Mouse (Mus musculus) lung, embryonic 16.5 days (tissue): Measurements from ENCODE around the gene Rab22a. TPM values are rescaled to one million over a fixed set of nuclear protein-coding genes. Genes with fewer than 3 reads are reported as not detected.

Experiments
- ATAC-seq: fragments of 200-750 bp; cut with Nextera tagmentation; 2 replicates; pipeline ENCODE4 v1.8.0; 2017; ENCODE audit warnings: low read depth, mild to moderate bottlenecking, moderate library complexity
- H3K27ac ChIP-seq: fragments of 300-500 bp; sonication (generic); 2 replicates; pipeline ENCODE4 v1.5.1; 2014; ENCODE audit warnings: mild to moderate bottlenecking, control low read depth, low read length
- H3K27me3 ChIP-seq: fragments of 300-500 bp; sonication (generic); 2 replicates; pipeline ENCODE4 v1.6.1; 2014; ENCODE audit warnings: low read depth, low read length, mixed read lengths; ENCODE audit not compliant: control insufficient read depth, insufficient read depth
- H3K36me3 ChIP-seq: fragments of 300-500 bp; sonication (generic); 2 replicates; pipeline ENCODE4 v1.6.1; 2014; ENCODE audit warnings: low read length; ENCODE audit not compliant: control insufficient read depth, insufficient read depth
- H3K4me1 ChIP-seq: fragments of 300-500 bp; sonication (generic); replicated peaks from 2 replicates; pipeline ENCODE4 v1.6.1; 2014; ENCODE audit warnings: low read length, mixed read lengths; ENCODE audit not compliant: control insufficient read depth, insufficient read depth
- H3K4me2 ChIP-seq: fragments of 300-500 bp; sonication (generic); 2 replicates; pipeline ENCODE4 v1.6.1; 2014; ENCODE audit warnings: low read depth, low read length, control low read depth
- H3K4me3 ChIP-seq: fragments of 300-500 bp; sonication (generic); 2 replicates; pipeline ENCODE4 v1.5.1; 2014; ENCODE audit warnings: mild to moderate bottlenecking, low read length, control low read depth
- H3K9ac ChIP-seq: fragments of 300-500 bp; sonication (generic); 2 replicates; pipeline ENCODE4 v1.6.1; 2014; ENCODE audit warnings: low read length, control low read depth
- H3K9me3 ChIP-seq: fragments of 300-500 bp; sonication (generic); 2 replicates; pipeline ENCODE4 v1.6.1; 2016; ENCODE audit warnings: low read length; ENCODE audit not compliant: control insufficient read depth
- WGBS: fragments of 180-500 bp; shearing (Covaris S2); extraction: QIAGEN DNeasy Blood & Tissue Kit; methylation state at CpG from one replicate; pipeline ENCODE4 v1.1.7; 2014; 5-methylcytosine and 5-hydroxymethylcytosine counted together
- microRNA-seq: library from miRNA; unstranded; fragments of <30 nt; microRNA quantifications from one replicate; pipeline ENCODE4, GENCODE M21; 2016
- polyA plus RNA-seq: library from polyadenylated mRNA; unstranded; fragments of >200 nt; fragmentation: Nextera tagmentation; extraction: Ambion mirVana; gene quantifications from 2 replicates; pipeline ENCODE4 v1.2.1, GENCODE M21; 2015

Gene Rab22a
- polyA plus RNA-seq, 1 experiment from 2014 or later, result 34.1 TPM

- Histone ChIP-seq H3K9me3 (0 out of 2 replicates have a peak, but pooled peaks cover 3% of the 10 kb centered on the region), H3K4me2 (no peak overlapping the region), H3K27ac (no peak overlapping the region), H3K9ac (no peak overlapping the region), H3K4me3 (no peak overlapping the region), H3K27me3 (no peaks in the 10 kb centered on the region), H3K4me1 (peaks cover 14% of the 10 kb centered on the region), H3K36me3 (peaks cover 2% of the 10 kb centered on the region; the same call in 1 of the 2 replicates)
- ATAC-seq, result no peak
- 61% methylated on average over 13 of the region's 13 CpGs for WGBS
Measured at GRCm38 (mm10) chr2:173742090-173742489, 82.5 kb downstream of the Rab22a start.

DNA sequence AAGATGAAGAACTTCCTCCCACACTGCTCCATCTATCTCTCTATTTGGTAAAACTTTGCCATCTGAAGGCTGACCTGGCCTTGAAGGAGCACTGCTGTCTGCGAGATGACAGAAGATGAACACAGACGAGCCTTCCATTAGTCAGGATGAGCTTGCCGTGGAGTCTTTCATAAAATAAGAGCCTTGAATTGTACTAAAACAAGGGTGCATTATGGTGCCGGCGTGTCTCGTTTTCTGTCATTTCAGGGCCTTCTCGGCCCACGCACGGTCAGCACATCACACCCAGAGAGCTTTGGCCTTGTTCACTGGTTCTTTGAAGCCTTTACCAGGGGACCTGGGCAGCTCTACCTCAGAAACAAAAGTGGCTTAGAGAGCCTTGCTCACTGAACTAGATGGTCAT lies 83.2 kb downstream of the Rab22a start:
- no peak for ATAC-seq
- Histone ChIP-seq H3K36me3 (peaks cover 2% of the 10 kb centered on the region; the same call in 1 of the 2 replicates), H3K4me2 (no peak overlapping the region), H3K9ac (no peak overlapping the region), H3K9me3 (0 out of 2 replicates have a peak, but pooled peaks cover 3% of the 10 kb centered on the region), H3K27me3 (no peaks in the 10 kb centered on the region), H3K27ac (no peak overlapping the region), H3K4me1 (peaks cover 14% of the 10 kb centered on the region), H3K4me3 (no peak overlapping the region)
- 82% methylated on average over 9 of the region's 9 CpGs for WGBS

DNA sequence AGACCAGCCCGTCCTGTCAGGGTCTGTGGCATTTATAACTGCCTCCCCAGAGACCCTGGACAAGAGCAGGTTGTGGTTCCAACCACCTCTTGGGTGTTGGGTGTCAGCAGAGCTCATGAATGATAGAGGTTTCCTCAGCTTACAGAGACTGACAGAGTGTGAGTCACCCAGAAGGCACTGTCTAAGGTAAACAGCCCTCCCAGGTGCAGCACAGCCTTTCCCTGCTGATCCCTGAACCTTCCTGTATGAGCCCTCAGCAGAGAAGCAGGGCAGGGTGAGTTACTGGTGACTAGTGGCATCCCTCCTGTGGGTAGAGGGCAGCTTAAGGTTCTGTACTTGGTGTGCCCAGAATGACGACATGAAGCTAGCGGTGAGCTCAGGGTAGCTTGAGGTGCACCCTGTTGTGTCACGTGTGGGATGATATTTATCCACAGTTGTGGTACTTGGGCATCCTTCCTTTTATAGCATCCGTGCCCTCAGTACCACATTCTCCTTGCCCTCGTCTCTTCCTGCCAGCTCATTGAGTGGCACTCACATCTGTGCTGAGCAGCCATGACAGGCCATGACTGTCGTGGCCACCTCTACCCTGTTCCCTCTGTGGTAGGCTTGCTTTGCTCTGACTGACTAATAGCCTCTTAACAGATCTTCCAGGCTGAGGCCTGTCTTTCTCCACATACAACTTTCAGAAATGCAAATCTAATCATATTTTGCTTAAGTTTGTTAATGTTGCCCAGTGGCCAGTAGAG lies 84.7 kb downstream of the Rab22a start:
- H3K9ac ChIP-seq, result no peak overlapping the region
- H3K36me3 ChIP-seq, result 0 out of 2 replicates have a peak, but pooled peaks cover 2% of the 10 kb centered on the region
- ATAC-seq, result no peak
- no peaks in the 10 kb centered on the region for H3K27me3 ChIP-seq
- H3K9me3 ChIP-seq, result 0 out of 2 replicates have a peak, but pooled peaks cover 3% of the 10 kb centered on the region
- no peak overlapping the region for H3K4me2 ChIP-seq
- peaks cover 2% of the 10 kb centered on the region; the same call in 1 of the 2 replicates for H3K4me1 ChIP-seq
- no peak overlapping the region for H3K4me3 ChIP-seq
- 82% methylated on average over 7 of the region's 7 CpGs for WGBS
- H3K27ac ChIP-seq, result no peak overlapping the region

DNA sequence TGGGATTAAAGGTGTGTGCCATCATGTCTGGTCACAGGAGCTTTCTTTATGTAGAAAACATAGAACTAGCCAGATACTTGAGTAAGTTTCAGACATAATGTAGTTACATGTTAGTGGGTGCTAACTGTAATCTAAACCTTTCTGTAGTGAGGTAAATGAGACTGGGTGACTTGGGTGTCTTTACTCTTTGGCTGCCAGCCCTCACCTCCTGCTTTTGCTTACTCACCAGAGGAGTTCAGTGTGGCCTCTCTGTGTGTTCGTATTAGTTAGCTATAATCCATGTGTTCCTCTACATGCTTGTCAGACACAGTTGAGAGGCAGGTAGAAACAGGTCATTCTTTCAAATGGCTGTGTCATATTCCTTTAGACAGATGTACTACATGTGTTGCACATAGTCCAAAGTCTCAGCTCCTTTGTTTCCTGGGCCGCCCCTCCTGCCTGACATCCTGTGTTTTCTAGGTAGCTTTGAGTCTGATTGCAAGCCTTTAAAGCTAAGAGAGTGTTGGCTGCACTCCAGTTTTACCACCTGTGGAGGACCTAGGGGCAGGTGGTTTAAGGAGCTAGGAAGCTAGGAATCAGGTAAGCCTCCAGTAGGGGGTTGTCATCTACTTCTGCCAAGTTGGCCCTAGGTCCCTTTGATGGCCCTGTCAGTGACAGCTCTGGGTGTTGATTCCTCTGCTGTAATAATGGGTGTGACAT lies 89.5 kb downstream of the Rab22a start:
- 68% methylated on average over 2 of the region's 2 CpGs for WGBS
- H3K4me1 ChIP-seq, result peaks cover 3% of the 10 kb centered on the region; the same call in 1 of the 2 replicates
- no peak overlapping the region for H3K4me3 ChIP-seq
- no peak overlapping the region for H3K27ac ChIP-seq
- H3K9me3 ChIP-seq, result 0 out of 2 replicates have a peak, but pooled peaks cover 3% of the 10 kb centered on the region
- H3K27me3 ChIP-seq, result no peaks in the 10 kb centered on the region
- 0 out of 2 replicates have a peak, but pooled peaks cover 2% of the 10 kb centered on the region for H3K36me3 ChIP-seq
- no peak overlapping the region for H3K4me2 ChIP-seq
- H3K9ac ChIP-seq, result no peak overlapping the region
- peak; percentile 56; the same call in 1 of the 2 replicates for ATAC-seq

DNA sequence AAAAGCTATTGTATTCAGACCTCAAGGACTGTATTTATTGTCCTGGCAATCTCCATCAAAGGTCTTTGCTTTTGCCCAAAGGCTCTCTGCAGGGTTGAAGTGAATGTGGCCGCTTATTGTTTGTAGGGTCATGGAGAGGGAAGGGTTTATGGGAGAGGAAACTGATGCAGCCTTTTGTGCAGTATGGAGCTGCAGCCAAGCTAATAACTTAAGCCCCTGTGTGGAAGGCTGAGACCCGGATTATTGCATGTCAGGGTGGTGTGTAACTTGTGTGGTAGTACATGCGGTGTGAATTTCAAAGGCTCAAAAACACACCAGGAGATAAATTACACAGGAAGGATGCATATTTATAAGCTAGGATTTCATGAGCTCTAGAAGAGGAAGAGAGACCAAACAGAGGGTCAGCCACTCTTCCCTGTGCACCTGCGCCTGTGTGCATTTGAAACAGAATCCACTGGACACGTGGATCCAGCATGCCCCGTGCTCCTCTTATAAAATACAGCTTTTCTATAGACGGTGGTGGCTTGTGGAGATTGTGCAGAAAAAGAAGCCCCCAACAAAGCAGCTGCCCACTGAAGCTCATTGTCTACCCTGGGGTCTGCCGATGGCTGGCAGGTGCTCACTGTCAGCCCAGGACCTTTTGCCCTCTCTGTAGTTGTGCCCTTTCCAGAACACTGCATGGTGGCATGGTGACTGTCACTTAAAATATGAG lies 96.0 kb downstream of the Rab22a start:
- Histone ChIP-seq H3K9ac (no peak overlapping the region), H3K4me2 (no peak overlapping the region), H3K9me3 (no peaks in the 10 kb centered on the region), H3K27me3 (no peaks in the 10 kb centered on the region), H3K36me3 (no peaks in the 10 kb centered on the region), H3K27ac (no peak overlapping the region), H3K4me1 (no peaks in the 10 kb centered on the region), H3K4me3 (no peak overlapping the region)
- WGBS, result 65% methylated on average over 8 of the region's 8 CpGs
- no peak for ATAC-seq

Small RNA genes within 50 kb of the gene (microRNA-seq; reads per million reads assigned to microRNA genes)
- not detected for gene Mir6340

Other genes with a start within 250 kb of the Rab22a start
- gene 1700021F07Rik, start 137.2 kb upstream of the Rab22a start, polyA plus RNA-seq, result not detected in 2 replicates
- gene Ankrd60, start 81.4 kb upstream of the Rab22a start, polyA plus RNA-seq, result not detected in 2 replicates
- not detected in 2 replicates for gene 1700010B08Rik, start 59.7 kb downstream of the Rab22a start, polyA plus RNA-seq
- 15.5 and 19.2 TPM in 2 replicates for gene Vapb, start 77.8 kb downstream of the Rab22a start, polyA plus RNA-seq